Mouse (Mus musculus): ENCODE measurements around the gene Stk32b.

Stk32b gene

DNA sequence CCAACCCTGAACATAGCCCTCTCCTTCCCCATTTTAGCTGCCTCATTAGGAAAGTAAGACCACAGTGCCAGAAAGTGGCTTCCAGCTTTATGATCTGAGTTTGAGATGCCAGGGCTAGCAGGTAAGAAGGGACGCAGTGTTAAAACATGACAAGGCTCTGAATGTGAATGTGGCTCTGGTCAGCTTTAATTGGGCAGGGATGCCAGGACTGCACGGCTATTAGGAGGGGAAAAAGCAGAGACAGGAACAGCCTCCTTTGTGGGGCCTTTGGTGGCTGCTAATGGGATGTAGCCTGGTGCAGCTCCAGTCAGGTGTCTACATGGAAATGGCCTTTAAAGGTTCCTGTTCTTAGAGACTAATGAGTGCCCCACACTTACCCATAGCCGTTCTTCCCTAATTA is 52.0 kb downstream of the Stk32b start:
- DNase-seq (ENCODE audit: low read depth, low spot score) = no peak

DNA sequence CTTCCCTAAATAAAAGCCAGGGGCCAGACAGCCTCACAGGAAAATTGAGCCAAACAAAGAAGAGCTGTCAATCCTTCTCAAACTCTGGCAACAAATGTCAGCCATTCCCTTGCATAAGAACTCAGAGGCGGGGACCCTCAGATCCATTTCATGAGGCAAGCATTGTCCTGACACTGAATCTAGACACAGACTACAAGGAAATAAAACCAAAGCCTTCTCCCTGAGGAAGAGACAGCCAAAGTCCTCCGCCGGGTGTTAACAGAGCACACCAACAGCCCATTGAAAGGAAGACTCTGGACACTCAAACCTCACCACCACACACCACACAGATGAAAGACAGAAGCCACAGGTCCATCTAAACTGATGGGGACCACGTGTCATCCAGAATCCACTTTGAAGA is 57.8 kb downstream of the Stk32b start:
- DNase-seq (ENCODE audit: low read depth, low spot score) = no peak

DNA sequence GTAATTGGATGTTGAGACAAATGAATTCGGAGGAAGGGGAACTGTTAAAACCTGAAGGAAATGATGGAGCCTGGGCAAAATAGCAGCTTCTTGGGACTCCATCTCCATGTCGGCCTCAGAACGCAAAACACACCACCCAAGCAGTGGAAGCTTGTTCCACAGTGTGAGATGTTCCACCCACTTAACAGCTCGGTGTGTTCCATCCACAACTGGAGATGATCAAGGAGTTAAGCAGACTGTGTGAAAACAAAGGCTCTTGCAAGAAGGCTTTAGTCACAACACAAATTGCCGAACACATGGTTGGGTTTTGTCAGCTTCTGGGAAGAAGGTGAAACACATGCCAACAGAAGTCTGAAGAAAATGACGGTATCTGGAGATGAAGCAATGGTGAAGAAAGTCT is 59.2 kb downstream of the Stk32b start:
- DNase-seq (ENCODE audit: low read depth, low spot score) = no peak

DNA sequence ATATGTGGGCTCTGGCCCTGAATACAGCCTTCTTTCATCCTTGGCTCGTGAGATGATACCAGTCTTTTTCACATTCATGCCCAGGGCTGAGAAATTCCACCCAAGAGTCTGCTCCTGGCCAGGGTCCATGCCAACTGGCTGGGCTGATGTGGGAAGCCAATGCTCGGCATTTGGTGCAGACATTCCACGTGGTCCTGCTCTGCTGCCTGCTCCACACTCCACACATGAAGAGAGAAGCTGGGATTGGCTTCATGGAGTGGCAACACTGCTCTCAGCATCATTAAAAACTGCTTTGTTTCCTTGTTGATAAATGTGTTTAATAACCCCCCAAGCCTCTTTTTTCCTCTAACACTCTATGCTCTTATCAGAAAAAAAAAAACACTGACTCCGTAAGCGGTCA is 61.8 kb downstream of the Stk32b start:
- DNase-seq (ENCODE audit: low read depth, low spot score) = no peak

DNA sequence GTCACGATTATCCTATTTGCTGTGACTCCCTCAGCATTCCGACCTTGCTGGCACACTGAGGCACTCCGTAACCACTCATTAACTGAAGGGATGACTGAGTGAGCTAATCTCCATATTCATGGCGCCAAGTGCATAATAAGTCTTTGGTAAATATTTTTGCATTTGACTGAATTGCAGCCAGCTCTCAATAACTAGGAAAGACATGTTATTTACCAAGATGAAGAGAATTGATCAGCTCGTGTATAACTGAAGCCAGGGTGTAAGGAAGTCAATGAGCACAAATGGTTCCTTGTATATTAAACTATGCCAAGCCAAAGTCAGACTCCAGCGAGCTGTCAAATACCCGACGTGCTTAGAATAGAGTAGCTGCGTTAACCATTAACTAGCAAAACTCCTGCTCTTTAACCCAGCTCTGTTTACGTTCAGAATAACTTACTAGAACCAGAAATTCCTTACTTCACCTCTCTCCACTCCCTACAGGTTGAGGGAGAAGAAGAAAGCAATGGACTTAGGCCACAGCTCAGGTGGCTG is 66.2 kb downstream of the Stk32b start:
- no peak for DNase-seq (ENCODE audit: low read depth, low spot score)

DNA sequence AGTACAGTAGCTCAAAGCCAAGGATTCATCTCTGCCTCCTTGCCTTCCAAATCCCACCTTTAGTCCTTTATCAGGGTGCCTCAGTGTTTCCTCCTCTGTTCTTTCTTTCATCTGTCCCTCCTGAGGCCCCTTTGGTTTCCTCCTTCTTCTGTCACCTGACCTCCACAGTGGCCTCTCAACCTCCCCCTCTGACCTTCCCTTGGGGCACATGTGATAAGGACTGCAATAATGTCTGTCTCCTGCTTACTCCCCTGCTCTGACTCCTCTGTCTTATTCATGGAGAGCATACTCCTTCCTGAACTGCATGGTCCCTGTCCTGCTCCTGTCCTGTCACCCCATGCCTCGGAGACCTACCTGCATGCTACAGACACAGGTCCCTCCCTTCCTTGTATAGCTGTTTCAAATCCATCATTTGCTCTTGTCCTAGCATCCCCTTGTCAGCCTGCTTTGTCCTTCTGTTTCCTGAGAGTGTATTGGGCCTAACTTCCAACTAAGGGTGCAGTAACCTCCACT is 66.8 kb downstream of the Stk32b start:
- no peak for DNase-seq (ENCODE audit: low read depth, low spot score)

DNA sequence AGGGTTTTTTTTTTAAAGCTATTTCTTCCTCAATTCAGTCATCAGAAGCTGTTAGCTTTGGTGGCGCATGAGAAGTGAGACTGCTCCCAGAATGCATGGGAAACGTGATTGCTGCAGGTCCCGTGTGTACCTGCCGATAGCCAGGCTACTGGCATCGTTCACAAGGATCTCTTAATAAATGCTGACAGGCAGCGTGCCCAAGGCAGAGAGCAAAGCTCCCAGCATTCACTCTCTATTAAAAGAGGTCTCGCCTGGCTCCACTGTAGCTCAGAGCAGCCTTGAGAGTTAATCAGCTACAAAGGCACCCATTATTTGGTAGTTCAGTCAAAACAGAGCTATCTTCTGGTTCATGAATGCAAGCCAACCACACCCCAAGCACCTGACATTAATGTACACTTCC is 72.9 kb downstream of the Stk32b start:
- no peak for DNase-seq (ENCODE audit: low read depth, low spot score)

- no peak for DNase-seq (ENCODE audit: low read depth, low spot score)
These were observed 74.5 kb downstream of the Stk32b start for GRCm38 (mm10) chr5:37642486-37642885.

DNA sequence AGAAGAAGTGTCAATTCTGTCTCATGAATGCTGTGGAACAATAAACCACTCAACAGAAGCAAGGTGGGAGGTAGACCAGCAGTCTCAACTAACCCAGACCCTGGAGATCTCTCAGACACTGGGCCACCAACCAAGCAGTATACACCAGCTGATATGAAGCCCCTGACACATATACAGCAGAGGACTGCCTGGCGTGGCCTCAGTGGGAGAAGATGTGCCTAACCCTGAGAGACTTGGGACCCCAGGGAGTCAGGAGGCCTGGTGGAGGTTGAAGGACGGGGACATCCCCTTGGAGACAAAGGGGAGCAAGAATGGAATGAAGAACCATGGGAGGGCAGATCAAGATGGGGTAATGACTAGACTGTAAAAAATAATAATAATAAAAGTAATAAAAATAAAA is 82.2 kb downstream of the Stk32b start:
- DNase-seq (ENCODE audit: low read depth, low spot score) = no peak

DNA sequence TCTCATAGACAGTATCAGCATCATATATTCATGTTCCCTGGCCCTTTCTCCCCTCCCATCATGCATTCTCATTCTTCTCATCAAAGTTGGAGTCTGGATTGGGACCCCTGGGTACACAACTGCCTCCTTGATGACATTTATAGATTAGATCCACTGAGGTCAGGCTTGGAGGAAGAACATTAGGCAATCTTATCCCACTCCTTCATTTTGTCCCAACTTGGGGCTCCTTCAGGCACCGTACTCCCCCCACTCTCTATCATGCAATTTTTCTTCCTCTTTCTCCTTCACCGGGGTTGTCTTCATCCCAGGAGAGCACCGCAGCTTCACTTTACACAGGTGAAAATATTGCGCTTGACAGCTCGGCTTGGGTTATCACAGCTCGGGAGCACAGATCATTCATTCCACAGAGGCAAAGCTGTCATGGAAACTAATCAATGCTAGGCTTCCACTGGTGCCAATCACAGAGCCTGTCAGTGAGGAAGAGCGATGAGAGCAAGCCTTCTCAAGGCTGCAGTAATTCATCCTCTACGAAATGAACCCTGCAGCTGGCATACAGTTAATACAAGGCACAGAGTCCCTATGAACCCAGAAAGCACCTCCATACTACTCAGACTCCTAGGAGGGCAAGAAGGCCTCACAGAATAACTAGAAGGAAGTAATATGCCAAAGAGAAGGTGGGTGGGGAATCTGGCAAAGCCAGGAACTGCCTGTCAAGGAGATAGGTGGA is 89.4 kb downstream of the Stk32b start:
- DNase-seq (ENCODE audit: low read depth, low spot score) = no peak

- no peak for DNase-seq (ENCODE audit: low read depth, low spot score)
These were observed 105.1 kb downstream of the Stk32b start for GRCm38 (mm10) chr5:37611874-37612273.

- DNase-seq (ENCODE audit: low read depth, low spot score) = no peak
These were observed 117.4 kb downstream of the Stk32b start for GRCm38 (mm10) chr5:37599566-37599965.

DNA sequence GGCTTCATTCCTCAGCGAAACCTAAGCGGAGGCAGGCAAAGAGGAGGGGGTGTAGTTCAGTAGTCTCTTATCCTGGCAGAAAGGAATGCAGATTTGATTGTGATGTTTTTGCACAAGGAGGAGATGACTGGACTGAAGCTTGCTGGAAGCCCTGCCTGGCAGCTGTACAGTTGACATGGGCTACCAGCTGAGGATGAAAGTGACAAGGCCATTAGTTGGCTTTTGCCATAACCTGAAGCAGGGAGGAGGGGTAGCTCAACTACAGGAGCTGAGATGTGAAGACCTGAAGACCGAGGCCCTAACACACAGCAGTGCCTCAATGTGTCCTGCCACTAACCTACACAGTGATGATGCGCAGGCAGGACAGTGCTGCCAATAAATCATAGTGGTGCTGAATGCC is 118.7 kb downstream of the Stk32b start:
- no peak for DNase-seq (ENCODE audit: low read depth, low spot score)

DNA sequence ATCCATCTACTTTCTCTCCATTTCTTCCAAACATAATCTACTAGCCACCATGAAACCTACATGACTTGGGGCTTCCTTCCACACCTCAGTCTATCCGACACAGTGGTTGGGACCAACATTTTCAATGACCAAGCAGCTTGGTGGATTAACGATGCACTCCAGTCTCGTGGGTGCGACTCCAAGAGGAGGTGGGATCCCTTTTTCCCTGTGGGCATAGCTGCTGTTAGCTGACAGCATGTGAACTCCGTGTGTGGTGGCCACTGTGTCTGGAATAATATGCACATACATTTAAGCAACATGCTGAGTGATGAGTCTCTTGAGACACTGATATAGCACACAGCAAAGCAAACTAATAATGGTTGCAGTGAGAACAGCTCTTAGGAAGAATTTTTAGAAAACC is 124.6 kb downstream of the Stk32b start:
- no peak for DNase-seq (ENCODE audit: low read depth, low spot score)

DNA sequence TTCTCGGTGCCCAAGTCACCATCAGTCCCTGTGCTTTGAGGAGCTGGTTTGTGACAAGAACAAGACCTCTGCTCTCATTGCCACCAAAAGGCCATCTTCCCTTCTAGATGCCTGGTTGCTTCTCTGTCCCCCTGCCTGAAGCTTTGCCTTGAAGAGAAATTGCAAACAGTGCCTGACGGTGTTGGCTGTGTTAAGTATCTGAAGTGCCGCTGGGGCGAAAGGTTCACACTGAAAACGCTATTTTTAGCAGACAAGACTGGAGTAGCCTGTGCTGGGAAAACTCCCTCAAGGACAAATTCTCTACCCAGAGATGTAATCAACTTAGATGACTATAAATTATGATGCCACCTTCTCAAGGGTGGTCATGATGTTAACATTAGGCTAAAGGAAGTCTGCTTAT is 129.1 kb downstream of the Stk32b start:
- DNase-seq (ENCODE audit: low read depth, low spot score) = no peak

DNA sequence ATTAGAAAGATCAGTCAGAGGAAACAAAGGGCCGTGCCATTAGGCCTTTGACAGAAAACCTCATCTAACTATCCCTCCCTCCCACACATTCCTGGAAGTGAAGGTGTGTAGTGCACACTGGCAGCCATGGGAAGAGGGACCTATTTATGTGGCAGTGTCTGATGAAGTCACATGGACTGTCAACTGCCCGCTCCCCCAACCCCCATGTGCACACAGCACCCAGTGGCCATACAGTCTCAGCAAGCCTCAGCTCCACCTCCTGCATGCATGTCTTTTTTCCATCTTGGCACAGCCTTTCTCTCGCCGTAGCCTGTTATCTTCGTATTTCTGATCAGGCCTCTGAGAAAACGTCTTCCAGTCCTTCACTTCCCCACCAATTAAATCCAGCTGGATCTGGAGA is 130.9 kb downstream of the Stk32b start:
- DNase-seq (ENCODE audit: low read depth, low spot score) = no peak

GRCm38 (mm10) chr5:37575427-37575826 is 141.5 kb downstream of the Stk32b start:
- DNase-seq (ENCODE audit: low read depth, low spot score) = no peak

GRCm38 (mm10) chr5:37557274-37557815 is 159.6 kb downstream of the Stk32b start:
- no peak for DNase-seq (ENCODE audit: low read depth, low spot score)

DNA sequence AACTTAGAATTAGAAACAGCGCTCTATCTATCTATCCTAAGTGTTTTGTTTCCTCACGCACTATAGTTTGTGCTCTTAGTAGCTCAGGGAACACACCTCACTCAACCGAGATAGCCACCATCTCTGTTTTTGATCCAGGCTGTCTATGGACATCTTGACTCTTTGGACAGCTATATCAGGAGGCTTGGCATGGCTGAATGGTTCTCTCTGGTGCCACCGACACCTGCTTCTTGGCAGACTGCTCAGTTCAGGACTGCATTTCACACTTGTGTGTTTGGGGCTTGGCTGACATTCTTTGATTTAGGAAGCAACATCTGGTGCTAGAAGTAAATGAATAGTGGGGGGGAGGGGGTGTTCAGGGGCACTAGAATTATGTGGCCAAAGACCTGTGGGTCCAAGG is 162.7 kb downstream of the Stk32b start:
- no peak for DNase-seq (ENCODE audit: low read depth, low spot score)

DNA sequence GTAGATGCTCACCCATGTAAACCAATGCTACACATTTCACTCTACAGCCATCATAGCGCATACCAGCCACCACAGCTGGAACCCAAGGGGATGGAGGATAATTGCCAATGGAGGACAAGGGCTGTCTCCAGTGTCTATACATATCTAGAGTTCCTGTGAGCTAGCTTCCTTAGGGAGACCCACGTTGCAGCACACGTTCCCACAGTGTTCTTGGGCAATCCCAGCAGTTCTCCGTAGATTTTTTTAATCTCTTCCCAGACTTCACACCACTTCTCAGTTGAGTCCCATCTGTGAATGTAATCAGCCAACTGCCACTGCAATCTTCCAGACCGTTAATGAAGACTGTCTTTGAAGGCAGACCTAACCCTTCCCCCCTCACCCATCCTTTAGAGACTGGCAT is 165.3 kb downstream of the Stk32b start:
- DNase-seq (ENCODE audit: low read depth, low spot score) = no peak

DNA sequence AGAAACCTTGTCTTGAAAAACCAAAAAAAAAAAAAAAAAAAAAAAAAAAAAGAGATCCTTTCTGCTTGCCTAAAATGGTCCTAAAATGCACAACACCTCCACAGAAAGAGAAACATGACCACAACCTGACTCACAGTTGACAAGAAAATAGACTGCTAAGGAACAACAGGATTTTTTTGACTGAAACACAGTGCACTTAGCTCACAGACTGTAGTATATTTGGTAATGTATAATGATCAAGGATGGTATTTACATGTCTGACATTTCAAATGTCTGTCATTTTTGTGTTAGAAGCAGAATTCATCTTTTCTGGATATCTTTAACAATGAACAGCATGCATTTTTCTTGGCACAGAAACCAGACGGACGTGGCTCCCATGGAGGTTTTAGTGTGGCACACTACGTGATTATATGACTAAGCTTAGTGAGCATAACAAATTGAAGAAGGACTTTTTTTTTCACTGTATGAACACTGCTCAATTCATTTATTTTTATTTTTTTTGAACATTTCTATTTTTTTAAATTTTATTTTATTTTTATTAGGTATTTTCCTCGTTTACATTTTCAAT is 181.2 kb downstream of the Stk32b start:
- peak; percentile 43 for DNase-seq (ENCODE audit: low read depth, low spot score)

DNA sequence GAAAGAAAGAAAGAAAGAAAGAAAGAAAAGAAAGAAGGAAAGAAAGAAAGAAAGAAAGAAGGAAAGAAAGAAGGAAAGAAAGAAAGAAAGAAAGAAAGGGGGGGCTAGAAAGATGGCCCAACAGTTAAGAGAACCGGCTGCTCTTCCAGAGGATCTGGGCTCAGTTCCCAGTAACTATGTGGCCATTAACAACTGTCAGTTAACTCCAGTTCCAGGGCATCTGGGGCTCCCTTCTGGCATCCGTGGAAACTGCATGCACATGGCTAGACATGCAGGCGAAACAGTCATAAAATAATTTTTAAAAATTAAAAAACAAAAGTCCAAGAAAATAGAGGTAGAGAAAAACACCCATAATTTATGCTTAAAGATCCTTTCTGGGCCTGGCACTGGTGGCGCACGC is 181.7 kb downstream of the Stk32b start:
- DNase-seq (ENCODE audit: low read depth, low spot score) = no peak

DNA sequence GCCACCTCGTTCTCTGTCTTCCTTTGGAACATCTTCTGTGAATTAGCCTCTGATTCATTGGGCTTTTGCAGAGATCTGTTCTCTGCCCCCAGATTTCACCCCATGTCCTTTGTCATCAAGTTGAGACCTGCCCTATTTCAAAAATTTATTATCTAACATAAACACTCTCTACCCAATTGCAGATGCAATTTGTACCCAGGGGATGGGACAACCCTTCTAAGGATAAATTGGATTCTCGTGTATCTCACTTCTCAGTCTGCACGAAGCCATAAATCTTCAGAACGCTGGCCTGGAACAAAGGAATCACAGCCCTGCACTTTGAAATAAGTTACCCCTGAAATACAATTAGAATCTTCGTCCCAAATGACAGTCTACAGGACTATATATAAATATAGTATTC is 191.6 kb downstream of the Stk32b start:
- DNase-seq (ENCODE audit: low read depth, low spot score) = no peak
